Comparison of ENCODE assay signal across 22 mouse cellular contexts in genomic region chr8:108920151-108920550, GRCm38 (mm10).
A peak's percentile ranks its signal among the peaks of the same experiment; 100 is the strongest.
DNase-seq lines count a peak whose midpoint lies in the region; ATAC-seq and TF ChIP-seq lines count a peak whose summit lies in the region.
"Had no signal": no experiment of that assay in that cellular context is flagged by ENCODE, and none has a peak within 500 bp of the region (broad histone marks: within the 10 kb centered on the region; RNA-seq: fewer than 3 reads in every experiment).

No protein-coding gene starts in this region.

- peaks cover 11% of the 10 kb centered on the region for H3K36me3 ChIP-seq in forebrain, embryonic 12.5 days (replicated peaks)
- H3K36me3 ChIP-seq in forebrain, embryonic 15.5 days = no peaks in the 10 kb centered on the region
- H3K36me3 ChIP-seq in lung, embryonic 16.5 days (ENCODE audit: control insufficient read depth, insufficient read depth, low read length) = peaks cover 2% of the 10 kb centered on the region; the same call in 1 of the 2 replicates
- H3K36me3 ChIP-seq in midbrain, embryonic 15.5 days (replicated peaks) = peaks cover 6% of the 10 kb centered on the region; the same call in 1 of the 2 replicates
- peaks cover 28% of the 10 kb centered on the region for H3K36me3 ChIP-seq in midbrain, embryonic 10.5 days
- H3K36me3 ChIP-seq in midbrain, embryonic 16.5 days (ENCODE audit: control insufficient read depth, insufficient read depth, low read length) = no peaks in the 10 kb centered on the region
- H3K36me3 ChIP-seq: embryonic facial prominence, embryonic 15.5 days had no signal

- no peak for DNase-seq in lung, adult 2 months
- no peak for DNase-seq in midbrain, embryonic 10.5 days (ENCODE audit: low spot score)
- DNase-seq: adrenal gland, adult 2 months; adrenal gland, postnatal 25 days; cerebellum, adult 2 months; cerebellum, postnatal 10 days; embryo, embryonic 11 days; gastrocnemius, postnatal 36 days; heart, postnatal 36 days had no signal

- H3K9me3 ChIP-seq in forebrain, embryonic 12.5 days = no peaks in the 10 kb centered on the region
- H3K9me3 ChIP-seq in forebrain, embryonic 15.5 days = no peaks in the 10 kb centered on the region
- no peaks in the 10 kb centered on the region for H3K9me3 ChIP-seq in lung, embryonic 16.5 days (ENCODE audit: control insufficient read depth, low read length)
- H3K9me3 ChIP-seq in midbrain, embryonic 15.5 days = no peaks in the 10 kb centered on the region
- no peaks in the 10 kb centered on the region for H3K9me3 ChIP-seq in midbrain, embryonic 10.5 days (replicated peaks)
- no peaks in the 10 kb centered on the region for H3K9me3 ChIP-seq in midbrain, embryonic 16.5 days (replicated peaks; ENCODE audit: control insufficient read depth, low read length, poor library complexity, severe bottlenecking)
- H3K9me3 ChIP-seq: embryonic facial prominence, embryonic 15.5 days; forebrain, embryonic 10.5 days had no signal

- no peak overlapping the region for H3K9ac ChIP-seq in forebrain, embryonic 12.5 days
- H3K9ac ChIP-seq in forebrain, embryonic 15.5 days (replicated peaks) = no peak overlapping the region
- no peak overlapping the region for H3K9ac ChIP-seq in lung, embryonic 16.5 days (ENCODE audit: low read length)
- no peak overlapping the region for H3K9ac ChIP-seq in midbrain, embryonic 15.5 days
- no peak overlapping the region for H3K9ac ChIP-seq in midbrain, embryonic 16.5 days (ENCODE audit: low read depth, low read length)
- H3K9ac ChIP-seq: embryonic facial prominence, embryonic 15.5 days; heart, embryonic 13.5 days had no signal

- peak; percentile 40; the same call in 1 of the 2 replicates for ATAC-seq in forebrain, embryonic 12.5 days (ENCODE audit: low FRiP score)
- ATAC-seq in forebrain, embryonic 15.5 days (replicated peaks) = no peak
- ATAC-seq in lung, embryonic 16.5 days (ENCODE audit: low read depth) = peak; percentile 30; the same call in 1 of the 2 replicates
- ATAC-seq in midbrain, embryonic 15.5 days (replicated peaks) = no peak
- ATAC-seq in midbrain, embryonic 16.5 days = no peak
- no peak for ATAC-seq in CD4-positive, CD25-positive, alpha-beta regulatory T cell, adult 4 months
- ATAC-seq: hindbrain, embryonic 16.5 days; Patski had no signal

- TF ChIP-seq POLR2A in lung, adult 2 months (IDR thresholded peaks at IDR 0.05; ENCODE audit: borderline replicate concordance, extremely low read depth, low read depth, low read length) = no peak

- peaks cover 35% of the 10 kb centered on the region for H3K4me1 ChIP-seq in forebrain, embryonic 12.5 days
- peaks cover 15% of the 10 kb centered on the region for H3K4me1 ChIP-seq in forebrain, embryonic 15.5 days
- peaks cover 18% of the 10 kb centered on the region for H3K4me1 ChIP-seq in lung, embryonic 16.5 days (replicated peaks; ENCODE audit: control insufficient read depth, insufficient read depth, low read length)
- peaks cover 6% of the 10 kb centered on the region for H3K4me1 ChIP-seq in lung, adult 2 months (ENCODE audit: control insufficient read depth, insufficient read depth, low read length)
- H3K4me1 ChIP-seq in midbrain, embryonic 15.5 days = peaks cover 39% of the 10 kb centered on the region
- H3K4me1 ChIP-seq in midbrain, embryonic 10.5 days = peaks cover 34% of the 10 kb centered on the region
- peaks cover 23% of the 10 kb centered on the region for H3K4me1 ChIP-seq in midbrain, embryonic 16.5 days (ENCODE audit: control insufficient read depth, insufficient read depth, low read length)

- no peak overlapping the region for H3K4me3 ChIP-seq in forebrain, embryonic 12.5 days (replicated peaks)
- H3K4me3 ChIP-seq in forebrain, embryonic 15.5 days = no peak overlapping the region
- no peak overlapping the region for H3K4me3 ChIP-seq in lung, embryonic 16.5 days (ENCODE audit: low read length)
- no peak overlapping the region for H3K4me3 ChIP-seq in lung, adult 2 months (replicated peaks; ENCODE audit: extremely low read depth, low read depth, low read length)
- H3K4me3 ChIP-seq in midbrain, embryonic 15.5 days = no peak overlapping the region
- no peak overlapping the region for H3K4me3 ChIP-seq in midbrain, embryonic 10.5 days
- H3K4me3 ChIP-seq in midbrain, embryonic 16.5 days (ENCODE audit: low read depth, low read length) = no peak overlapping the region
- H3K4me3 ChIP-seq: embryonic facial prominence, embryonic 15.5 days; erythroblast, embryonic 14.5 days; forebrain, embryonic 10.5 days; heart, embryonic 13.5 days had no signal

- H3K27me3 ChIP-seq in forebrain, embryonic 12.5 days = no peaks in the 10 kb centered on the region
- H3K27me3 ChIP-seq in forebrain, embryonic 15.5 days = no peaks in the 10 kb centered on the region
- no peaks in the 10 kb centered on the region for H3K27me3 ChIP-seq in lung, embryonic 16.5 days (ENCODE audit: control insufficient read depth, insufficient read depth, low read depth, low read length)
- no peaks in the 10 kb centered on the region for H3K27me3 ChIP-seq in midbrain, embryonic 15.5 days (replicated peaks)
- no peaks in the 10 kb centered on the region for H3K27me3 ChIP-seq in midbrain, embryonic 10.5 days (ENCODE audit: low read depth, poor library complexity, severe bottlenecking)
- no peaks in the 10 kb centered on the region for H3K27me3 ChIP-seq in midbrain, embryonic 16.5 days (ENCODE audit: control insufficient read depth, insufficient read depth, low read depth, low read length)
- H3K27me3 ChIP-seq: CH12.LX; embryonic facial prominence, embryonic 15.5 days; heart, embryonic 13.5 days; Patski had no signal

- 69% methylated on average over 7 of the region's 7 CpGs for WGBS in forebrain, embryonic 12.5 days
- WGBS in forebrain, embryonic 15.5 days = 53% methylated on average over 7 of the region's 7 CpGs
- 65% methylated on average over 7 of the region's 7 CpGs for WGBS in lung, embryonic 16.5 days
- 84% methylated on average over 7 of the region's 7 CpGs for WGBS in lung, adult 2 months
- WGBS in midbrain, embryonic 15.5 days = 78% methylated on average over 7 of the region's 7 CpGs
- 91% methylated on average over 7 of the region's 7 CpGs for WGBS in midbrain, embryonic 10.5 days
- 72% methylated on average over 7 of the region's 7 CpGs for WGBS in midbrain, embryonic 16.5 days

- 0 out of 2 replicates have a peak overlapping the region, but pooled peaks have one; percentile 25 for H3K27ac ChIP-seq in forebrain, embryonic 12.5 days
- no peak overlapping the region for H3K27ac ChIP-seq in forebrain, embryonic 15.5 days (replicated peaks)
- H3K27ac ChIP-seq in lung, embryonic 16.5 days (ENCODE audit: low read length) = no peak overlapping the region
- H3K27ac ChIP-seq in midbrain, embryonic 15.5 days = 0 out of 2 replicates have a peak overlapping the region, but pooled peaks have one; percentile 5
- no peak overlapping the region for H3K27ac ChIP-seq in midbrain, embryonic 10.5 days (replicated peaks)
- peak overlapping the region; percentile 52 for H3K27ac ChIP-seq in midbrain, embryonic 16.5 days (ENCODE audit: low read length)
- H3K27ac ChIP-seq: embryonic facial prominence, embryonic 15.5 days; forebrain, embryonic 10.5 days; heart, embryonic 13.5 days had no signal

- H3K4me2 ChIP-seq in forebrain, embryonic 12.5 days = no peak overlapping the region
- H3K4me2 ChIP-seq in forebrain, embryonic 15.5 days (replicated peaks) = no peak overlapping the region
- H3K4me2 ChIP-seq in lung, embryonic 16.5 days (ENCODE audit: low read depth, low read length) = no peak overlapping the region
- H3K4me2 ChIP-seq in midbrain, embryonic 15.5 days = no peak overlapping the region
- no peak overlapping the region for H3K4me2 ChIP-seq in midbrain, embryonic 16.5 days (ENCODE audit: low read length)
- H3K4me2 ChIP-seq: embryonic facial prominence, embryonic 15.5 days; heart, embryonic 13.5 days had no signal

- TF ChIP-seq CTCF in lung, adult 2 months (IDR thresholded peaks at IDR 0.05; ENCODE audit: insufficient read depth, low read length) = no peak

Comparison
In these comparisons a context has a peak if more than half of its experiments do, and no peak if none do; other contexts are left out.
1. ATAC-seq: peak in forebrain, embryonic 12.5 days (single experiment) and lung, embryonic 16.5 days (single experiment); none in forebrain, embryonic 15.5 days (single experiment), midbrain, embryonic 15.5 days (single experiment), midbrain, embryonic 16.5 days (single experiment) and CD4-positive, CD25-positive, alpha-beta regulatory T cell, adult 4 months (single experiment).
2. H3K27ac ChIP-seq: peak in forebrain, embryonic 12.5 days (single experiment), midbrain, embryonic 15.5 days (single experiment) and midbrain, embryonic 16.5 days (single experiment); none in forebrain, embryonic 15.5 days (single experiment), lung, embryonic 16.5 days (single experiment) and midbrain, embryonic 10.5 days (single experiment).